Comparison of ENCODE assay signal across 21 mouse cellular contexts in genomic region chr5:91841066-91841465, GRCm38 (mm10).
DNase-seq lines count a peak whose midpoint lies in the region; ATAC-seq and TF ChIP-seq lines count a peak whose summit lies in the region.
"Had no signal": no experiment of that assay in that cellular context is flagged by ENCODE, and none has a peak within 500 bp of the region (broad histone marks: within the 10 kb centered on the region; RNA-seq: fewer than 3 reads in every experiment).

No protein-coding gene starts in this region.

- H3K36me3 ChIP-seq in MEL (ENCODE audit: control insufficient read depth in 1 of 2, insufficient read depth in 2 of 2, low read length in 2 of 2) = peaks cover 8 to 28% of the 10 kb centered on the region in 2 experiments; a peak in 3 of 4 replicates
- H3K36me3 ChIP-seq: embryonic facial prominence, embryonic 13.5 days; forebrain, embryonic 10.5 days; G1E; heart, embryonic 12.5 days; hindbrain, embryonic 10.5 days; hindbrain, embryonic 15.5 days had no signal

- no peak for TF ChIP-seq EP300 in MEL (IDR thresholded peaks at IDR 0.05; ENCODE audit: low read depth in 1 of 2, low read length in 2 of 2)

- no peak for TF ChIP-seq POLR2A in MEL (IDR thresholded peaks at IDR 0.05; ENCODE audit: control insufficient read depth in 1 of 2, insufficient read depth in 1 of 2, low read depth in 1 of 2, low read length in 2 of 2, poor library complexity in 1 of 2)

- H3K79me2 ChIP-seq in MEL (ENCODE audit: control insufficient read depth, insufficient read depth, low read length, poor library complexity) = peaks cover under 1% of the 10 kb centered on the region

- no peaks in the 10 kb centered on the region for H3K27me3 ChIP-seq in MEL (ENCODE audit: control insufficient read depth in 1 of 2, insufficient read depth in 2 of 2, low read length in 2 of 2)
- H3K27me3 ChIP-seq: embryonic facial prominence, embryonic 13.5 days; heart, embryonic 12.5 days; hindbrain, embryonic 15.5 days had no signal

- H3K4me1 ChIP-seq in MEL (ENCODE audit: control insufficient read depth in 1 of 2, insufficient read depth in 2 of 2, low read length in 2 of 2) = peaks cover 0 to 14% of the 10 kb centered on the region in 2 experiments; a peak in 2 of 4 replicates
- H3K4me1 ChIP-seq: forebrain, embryonic 10.5 days; heart, embryonic 12.5 days; hindbrain, embryonic 10.5 days; hindbrain, embryonic 15.5 days had no signal

- no peak overlapping the region for H3K4me3 ChIP-seq in MEL (ENCODE audit: control insufficient read depth in 1 of 2, insufficient read depth in 1 of 2, low read depth in 2 of 2, low read length in 2 of 2)
- H3K4me3 ChIP-seq: embryonic facial prominence, embryonic 13.5 days; forebrain, embryonic 10.5 days; heart, embryonic 12.5 days; hindbrain, embryonic 10.5 days; hindbrain, embryonic 15.5 days had no signal

- TF ChIP-seq RAD21 in MEL (IDR thresholded peaks at IDR 0.05; ENCODE audit: low read depth, low read length) = no peak

- DNase-seq in frontal cortex, postnatal 36 days (ENCODE audit: low spot score in 2 of 2) = no peak
- peak; percentile 25 for DNase-seq in 3T3-L1 (ENCODE audit: low read depth, low spot score)
- no peak for DNase-seq in MEL (ENCODE audit: low read depth, low spot score)
- peak; percentile 3 for DNase-seq in fibroblast of lung, adult 2 months (ENCODE audit: low read depth)
- no peak for DNase-seq in yolk sac, embryonic 10.5 days (ENCODE audit: low spot score)
- DNase-seq: adrenal gland, adult 2 months; cerebellum, adult 11-12 months; cerebellum, adult 9-10 months; cerebellum, postnatal 25 days; gastrocnemius, postnatal 10 days had no signal

- H3K27ac ChIP-seq in MEL (ENCODE audit: control insufficient read depth, low read depth, low read length) = peak overlapping the region; percentile 34; the same call in 1 of the 2 replicates
- H3K27ac ChIP-seq: embryonic facial prominence, embryonic 13.5 days; forebrain, embryonic 10.5 days; hindbrain, embryonic 10.5 days; hindbrain, embryonic 15.5 days had no signal

- no peaks in the 10 kb centered on the region for H3K9me3 ChIP-seq in MEL (replicated peaks; ENCODE audit: insufficient read depth, low read length)
- H3K9me3 ChIP-seq: embryonic facial prominence, embryonic 13.5 days; forebrain, embryonic 10.5 days; G1E; heart, embryonic 12.5 days; hindbrain, embryonic 10.5 days; hindbrain, embryonic 15.5 days had no signal

- no peak for TF ChIP-seq CTCF in MEL (IDR thresholded peaks at IDR 0.05 in 2 of 3, conservative IDR thresholded peaks at IDR 0.05 in 1 of 3; ENCODE audit: control insufficient read depth in 1 of 3, insufficient read depth in 1 of 3, low read depth in 2 of 3, low read length in 3 of 3, poor library complexity in 1 of 3, severe bottlenecking in 1 of 3)

- 0 out of 2 replicates have a peak, but pooled peaks have one; percentile 17 for ATAC-seq in frontal cortex, adult (ENCODE audit: low TSS enrichment)
- ATAC-seq in megakaryocyte progenitor cell, adult 5-6 weeks (replicated peaks; ENCODE audit: poor library complexity) = no peak
- ATAC-seq: CD4-positive, CD25-positive, alpha-beta regulatory T cell, adult 4 months; forebrain, embryonic 14.5 days; intestine, postnatal 0 days had no signal

- no peak overlapping the region for H3K9ac ChIP-seq in MEL (ENCODE audit: control insufficient read depth, low read depth, low read length, poor library complexity, severe bottlenecking)
- H3K9ac ChIP-seq: embryonic facial prominence, embryonic 13.5 days; heart, embryonic 12.5 days; hindbrain, embryonic 15.5 days had no signal

TF ChIP-seq in MEL, 35 proteins besides CTCF, POLR2A, EP300 and RAD21:
- TF ChIP-seq MAX (IDR thresholded peaks at IDR 0.05; ENCODE audit: low read length) (peak; percentile 74; the same call in 1 of the 2 replicates), GATA1 (IDR thresholded peaks at IDR 0.05; ENCODE audit: low read depth, low read length) (no peak), NELFE (IDR thresholded peaks at IDR 0.05; ENCODE audit: low read depth, low read length) (no peak), TBP (IDR thresholded peaks at IDR 0.05; ENCODE audit: low read depth, low read length) (no peak), TAL1 (IDR thresholded peaks at IDR 0.05; ENCODE audit: low read length) (0 out of 2 replicates have a peak, but pooled peaks have one; percentile 6), GABPA (IDR thresholded peaks at IDR 0.05; ENCODE audit: low read depth, low read length) (no peak), MAFK (IDR thresholded peaks at IDR 0.05; ENCODE audit: borderline replicate concordance, low read depth, low read length) (no peak), USF2 (IDR thresholded peaks at IDR 0.05; ENCODE audit: borderline replicate concordance in 1 of 2, insufficient read depth in 1 of 2, low read depth in 1 of 2, low read length in 2 of 2) (no peak), CHD1 (IDR thresholded peaks at IDR 0.05; ENCODE audit: low read depth, low read length) (no peak), ZKSCAN1 (IDR thresholded peaks at IDR 0.05; ENCODE audit: low read depth, low read length) (no peak), SIN3A (IDR thresholded peaks at IDR 0.05; ENCODE audit: low read length) (no peak), MXI1 (IDR thresholded peaks at IDR 0.05; ENCODE audit: low read depth, low read length) (no peak), ELF1 (IDR thresholded peaks at IDR 0.05; ENCODE audit: low read depth, low read length) (no peak), NRF1 (IDR thresholded peaks at IDR 0.05; ENCODE audit: insufficient read depth, low read depth, low read length, poor library complexity, severe bottlenecking) (no peak), MEF2A (IDR thresholded peaks at IDR 0.05; ENCODE audit: extremely low read depth, insufficient replicate concordance, low read depth, low read length, poor library complexity, severe bottlenecking) (no peak), POLR2AphosphoS2 (IDR thresholded peaks at IDR 0.05; ENCODE audit: low read length) (no peak), BHLHE40 (IDR thresholded peaks at IDR 0.05; ENCODE audit: borderline replicate concordance, low read depth, low read length) (no peak)

Comparison
In these comparisons a context has a peak if more than half of its experiments do, and no peak if none do; other contexts are left out.
1. DNase-seq: peak in 3T3-L1 (single experiment) and fibroblast of lung, adult 2 months (single experiment); none in frontal cortex, postnatal 36 days (0 of 2), MEL (single experiment) and yolk sac, embryonic 10.5 days (single experiment).